Mouse (Mus musculus) left cerebral cortex, postnatal 4 days (tissue): ENCODE measurements around the gene Hist1h2bf. TPM values are rescaled to one million over a fixed set of nuclear protein-coding genes. Genes with fewer than 3 reads are reported as not detected.
"Not testable (repeated sequence)": the region's sequence is repeated elsewhere in the genome, so short reads cannot be mapped to it uniquely, and the experiment has no call there.

ENCODE experiments used
- DNase-seq: peaks from one replicate; pipeline ENCODE4 v3.0.0-alpha.2; 2022
- intact Hi-C: fragments of 180-260 bp; cut with DNase I; formaldehyde crosslinking; loops from one replicate; pipeline ENCODE4 v1.15.1; 2025
- total RNA-seq, 2 experiments: library from RNA; stranded (reverse); gene quantifications; 2 replicates each; pipeline ENCODE4 v1.2.3; 2021

Hist1h2bf gene
- total RNA-seq, 2 experiments from 2014 or later, result 87.5 to 105 TPM

- DNase-seq, result no peak
- intact Hi-C loops, result no loop called here
Observed at GRCm38 (mm10) chr13:23572218-23573033, 1.6 kb downstream of the Hist1h2bf start.

DNA sequence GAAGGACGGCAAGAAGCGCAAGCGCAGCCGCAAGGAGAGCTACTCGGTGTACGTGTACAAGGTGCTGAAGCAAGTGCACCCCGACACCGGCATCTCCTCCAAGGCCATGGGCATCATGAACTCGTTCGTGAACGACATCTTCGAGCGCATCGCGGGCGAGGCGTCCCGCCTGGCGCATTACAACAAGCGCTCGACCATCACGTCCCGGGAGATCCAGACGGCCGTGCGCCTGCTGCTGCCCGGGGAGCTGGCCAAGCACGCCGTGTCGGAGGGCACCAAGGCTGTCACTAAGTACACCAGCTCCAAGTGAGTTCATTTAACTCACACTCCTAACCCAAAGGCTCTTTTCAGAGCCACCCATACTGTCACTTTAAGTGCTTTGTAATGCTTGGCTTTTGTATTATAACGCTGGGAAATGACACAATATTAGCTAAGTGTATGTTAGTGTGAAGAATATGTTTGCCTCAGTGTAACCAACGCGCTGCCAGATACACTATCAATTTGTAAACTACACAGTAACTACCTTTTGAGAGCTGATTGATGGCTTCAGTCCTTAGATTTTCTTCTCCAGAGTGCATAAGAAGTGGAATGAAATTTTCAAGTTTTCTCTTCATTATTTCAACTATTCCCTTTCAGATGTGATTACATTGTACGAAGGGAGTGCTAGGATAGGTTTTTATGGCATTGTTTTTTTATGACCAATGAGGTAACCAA, 2.3 kb downstream of the Hist1h2bf start:
- DNase-seq, intact Hi-C loops: not testable (repeated sequence)

DNA sequence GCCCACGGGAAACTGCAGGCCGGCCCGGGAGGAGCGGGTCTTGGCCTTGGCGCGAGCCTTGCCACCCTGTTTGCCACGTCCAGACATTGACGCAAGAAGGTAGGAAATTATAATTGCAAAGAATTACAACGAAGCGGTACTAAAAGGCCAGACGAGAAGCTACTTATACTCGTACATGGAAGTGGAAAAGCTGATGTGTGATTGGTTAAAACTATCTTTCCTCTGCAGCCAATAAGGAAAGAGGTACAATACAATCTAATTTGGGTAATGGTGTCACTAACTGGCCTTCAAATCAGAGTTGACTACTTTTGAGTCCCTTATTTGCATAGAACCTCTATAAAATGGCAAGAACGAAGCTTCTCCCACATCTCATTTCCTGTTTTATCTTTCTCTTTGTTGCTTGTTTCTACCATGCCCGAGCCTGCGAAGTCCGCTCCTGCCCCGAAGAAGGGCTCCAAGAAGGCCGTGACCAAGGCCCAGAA, 2.9 kb downstream of the Hist1h2bf start, which contains the start of the genes Hist1h2ae and Hist1h2bg:
Hist1h2ae (minus strand) TSS at position 199 of the 482 bp plus-strand sequence.
Hist1h2bg (plus strand) TSS at position 375 of the 482 bp plus-strand sequence.
- intact Hi-C loops, result no loop called here
- peak; percentile 57 for DNase-seq

GRCm38 (mm10) chr13:23570261-23571021, 3.6 kb downstream of the Hist1h2bf start:
- intact Hi-C loops, DNase-seq: not testable (repeated sequence)

DNA sequence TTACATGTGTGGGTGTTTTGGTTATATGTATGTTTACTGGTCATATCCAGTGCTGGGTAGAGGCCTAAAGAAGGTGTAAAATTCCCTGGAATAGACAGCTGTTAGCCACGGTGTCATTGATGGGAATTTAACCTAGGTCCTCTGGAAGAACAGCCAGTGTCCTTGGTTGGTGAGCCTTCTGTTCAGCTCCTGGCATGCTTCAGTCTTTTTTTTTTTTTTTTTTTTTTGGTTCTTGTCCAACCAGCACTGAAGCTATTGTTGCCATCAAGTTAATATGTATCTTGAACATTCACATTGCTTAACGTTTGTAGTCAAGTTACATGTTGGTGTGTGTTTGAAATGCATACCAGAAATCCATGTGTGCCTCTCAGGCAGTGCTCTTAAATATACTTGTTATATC, 9.5 kb downstream of the Hist1h2bf start:
- intact Hi-C loops, result loop anchor here (10.0 kb wide), 1 partner anchor 190 kb away; the partner anchor contains the start of genes Hist1h2ab, Hist1h3b and Hist1h4b
- DNase-seq, result no peak

DNA sequence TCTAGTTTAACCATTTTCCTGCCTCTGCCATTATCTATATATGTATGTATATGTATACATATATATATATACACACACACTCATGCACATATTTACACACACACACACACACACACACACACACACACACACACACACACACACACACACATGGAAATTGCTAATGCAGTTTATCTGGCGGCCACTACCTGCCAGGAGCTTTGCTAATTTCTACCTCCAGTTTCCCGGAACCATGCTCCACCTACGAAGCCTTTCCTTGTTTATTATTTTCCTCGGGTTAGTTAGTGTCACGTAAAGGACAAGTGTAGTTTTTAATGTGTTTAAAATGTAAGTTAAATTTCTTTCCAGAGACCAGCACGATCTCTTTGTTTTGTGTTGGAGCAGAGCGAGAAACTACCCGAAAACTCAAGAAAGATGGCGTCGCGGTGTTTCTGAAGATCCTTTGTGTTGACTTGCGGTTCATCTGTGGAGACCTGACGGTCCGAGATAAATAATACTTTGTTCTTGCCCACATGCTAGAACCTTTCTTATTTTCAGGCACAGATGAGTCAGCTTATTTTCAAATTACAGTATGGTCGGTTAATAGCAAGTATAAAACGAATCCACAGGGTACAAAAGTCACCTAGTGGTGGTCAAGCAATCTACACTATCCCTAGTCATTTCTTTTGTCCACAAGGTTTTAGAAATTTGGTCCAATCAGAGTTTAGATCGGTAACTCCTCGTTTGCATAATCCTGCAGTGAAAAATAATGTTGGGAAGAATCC, 11.1 kb downstream of the Hist1h2bf start:
- intact Hi-C loops, result loop anchor here (10.0 kb wide), 1 partner anchor 192 kb away; the partner anchor contains the start of genes Hist1h2ab, Hist1h3b and Hist1h4b
- DNase-seq, result no peak

- intact Hi-C loops, result loop anchor here (10.0 kb wide), 1 partner anchor 193 kb away; the partner anchor contains the start of genes Hist1h2ab, Hist1h3b and Hist1h4b
- DNase-seq, result peak; percentile 94
Observed at GRCm38 (mm10) chr13:23561883-23562659, 11.9 kb downstream of the Hist1h2bf start, which contains the start of gene Hist1h3e. TSS of gene Hist1h3e (minus strand) at chr13:23562369.

DNA sequence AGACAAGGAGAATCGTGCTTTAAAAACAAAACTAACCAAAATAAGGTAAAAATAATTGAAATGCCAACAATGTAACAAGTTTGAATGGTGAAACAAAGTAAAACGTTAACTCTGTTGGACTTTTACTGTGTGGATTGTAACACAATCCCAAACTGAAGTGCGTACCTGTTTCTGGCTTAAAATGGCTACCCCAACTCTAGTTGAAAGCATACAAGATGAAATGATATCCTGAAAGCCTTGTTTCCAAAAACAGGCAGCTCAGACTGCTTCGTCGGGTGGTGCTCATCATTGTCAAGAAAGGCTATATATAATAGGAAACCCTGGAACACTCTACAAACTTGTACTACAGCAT, 12.5 kb downstream of the Hist1h2bf start:
- intact Hi-C loops, result loop anchor here (10.0 kb wide), 1 partner anchor 193 kb away; the partner anchor contains the start of genes Hist1h2ab, Hist1h3b and Hist1h4b
- DNase-seq, result not testable (repeated sequence)

DNA sequence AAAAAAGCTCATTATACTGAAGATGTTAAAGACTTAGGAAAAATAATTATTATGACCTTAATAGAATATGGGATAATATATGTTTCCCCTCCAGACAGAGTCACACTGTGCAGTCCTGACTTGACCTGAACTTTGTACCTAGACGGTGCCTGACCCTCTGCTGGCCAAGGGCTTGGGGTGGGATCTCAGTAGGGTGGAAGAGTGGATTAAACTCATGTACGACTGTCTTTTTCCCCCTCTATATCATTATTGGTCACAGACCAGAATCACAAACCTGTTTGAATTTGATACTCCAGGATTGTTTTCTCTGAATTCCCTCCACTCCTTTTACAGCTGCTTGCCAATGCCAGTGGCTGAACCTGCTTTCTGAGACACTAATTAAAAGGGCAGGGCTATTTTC, 13.3 kb downstream of the Hist1h2bf start:
- intact Hi-C loops, result loop anchor here (10.0 kb wide), 1 partner anchor 194 kb away; the partner anchor contains the start of genes Hist1h2ab, Hist1h3b and Hist1h4b

GRCm38 (mm10) chr13:23556906-23557305, 17.1 kb downstream of the Hist1h2bf start:
- intact Hi-C loops, result no loop called here
- no peak for DNase-seq

More for the DNA sequence above, 13.3 kb downstream of the Hist1h2bf start:
- not testable (repeated sequence) for DNase-seq

DNA sequence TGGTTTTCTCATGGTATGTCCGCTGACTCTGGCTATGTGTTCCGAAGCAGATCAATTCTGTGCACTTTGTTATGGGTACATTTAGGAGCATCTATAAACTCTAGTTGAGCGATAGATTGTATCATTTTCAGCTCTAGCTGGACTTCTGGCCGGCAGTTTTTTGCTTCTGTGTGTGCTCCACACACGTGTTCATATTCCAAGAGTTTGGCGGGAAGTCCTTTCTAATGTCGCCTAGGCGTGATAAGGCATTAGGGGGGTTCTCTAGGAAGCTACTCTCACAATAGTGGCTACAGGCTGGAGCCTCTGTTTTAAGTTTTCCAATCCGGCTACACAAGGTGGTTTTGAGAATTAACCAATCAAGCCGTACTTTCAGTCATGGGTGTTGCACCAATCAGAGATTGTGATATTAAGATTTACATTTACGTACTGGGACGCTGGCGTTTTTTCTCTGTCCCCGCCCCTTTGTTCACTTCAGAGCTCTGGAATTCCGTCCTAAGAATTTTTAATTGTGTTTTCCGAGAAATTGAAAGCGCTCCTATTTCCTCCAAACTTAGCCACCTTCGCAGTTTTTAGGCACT, 18.1 kb downstream of the Hist1h2bf start:
- intact Hi-C loops, result no loop called here
- peak; percentile 66 for DNase-seq

- peak; percentile 77 for DNase-seq
- intact Hi-C loops, result no loop called here
Observed at GRCm38 (mm10) chr13:23554925-23555838, 18.8 kb downstream of the Hist1h2bf start.

DNA sequence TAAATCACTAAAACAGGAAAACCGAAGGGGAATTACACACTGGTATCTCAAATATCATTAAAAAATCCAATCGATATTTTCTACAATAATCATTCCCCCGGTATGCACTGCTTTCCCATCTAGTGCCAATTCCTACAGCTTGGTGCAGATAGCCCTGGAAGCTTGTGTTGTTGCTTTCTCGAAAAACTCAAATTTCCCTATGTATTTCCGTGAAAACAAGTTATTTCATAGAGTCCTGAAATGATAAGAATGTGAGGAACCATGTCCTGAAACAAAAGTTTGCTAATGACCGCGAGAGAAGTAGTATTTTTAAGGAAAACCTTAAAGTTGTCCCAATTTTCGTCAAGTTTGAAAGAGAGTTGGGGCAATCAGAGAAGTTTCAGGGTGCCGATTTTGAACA, 19.6 kb downstream of the Hist1h2bf start:
- intact Hi-C loops, result no loop called here
- DNase-seq, result no peak

GRCm38 (mm10) chr13:23552962-23553361, 21.0 kb downstream of the Hist1h2bf start, which contains the start of gene Hist1h1d:
TSS of gene Hist1h1d (plus strand) at chr13:23553262.
- intact Hi-C loops, result no loop called here
- no peak for DNase-seq

GRCm38 (mm10) chr13:23551931-23552914, 21.8 kb downstream of the Hist1h2bf start:
- intact Hi-C loops, result no loop called here
- DNase-seq, result no peak
